16 mouse cellular contexts compared by ENCODE assay signal in the genomic region with DNA sequence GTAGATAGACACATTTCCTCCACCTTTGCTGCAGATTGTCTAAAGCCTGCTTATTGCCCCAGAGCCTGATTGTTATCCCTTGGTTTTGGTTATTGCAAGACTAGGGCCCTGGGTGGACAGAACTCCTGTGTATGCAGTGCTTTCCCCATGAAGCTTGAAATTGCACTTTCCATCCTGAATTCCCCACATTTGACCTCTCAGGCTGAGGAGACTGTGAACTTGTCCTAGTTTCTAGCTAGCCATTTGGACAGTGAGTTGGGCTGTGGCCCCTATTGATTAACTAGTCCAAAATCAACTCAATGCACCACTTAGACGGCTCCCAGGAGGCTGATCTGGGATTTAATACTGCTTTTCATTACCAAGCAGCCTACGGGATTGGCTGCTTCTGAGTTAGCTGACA.
"Had no signal": no experiment of that assay in that cellular context is flagged by ENCODE, and none has a peak within 500 bp of the region (broad histone marks: within the 10 kb centered on the region; RNA-seq: fewer than 3 reads in every experiment).

No protein-coding gene starts in this region.

- H3K9me3 ChIP-seq: limb, embryonic 13.5 days; midbrain, embryonic 10.5 days; neural tube, embryonic 13.5 days had no signal

- H3K4me2 ChIP-seq: limb, embryonic 13.5 days; lung, embryonic 14.5 days; neural tube, embryonic 13.5 days had no signal

- H3K4me3 ChIP-seq: limb, embryonic 13.5 days; midbrain, embryonic 10.5 days; neural tube, embryonic 13.5 days had no signal

- H3K27me3 ChIP-seq: neural tube, embryonic 13.5 days had no signal

- DNase-seq: kidney, adult 11 months; kidney, adult 9 months; kidney, postnatal 36 days; layer of hippocampus, adult 9-11 months; layer of hippocampus, postnatal 36 days; lung, postnatal 10 days; lung, postnatal 4 days; thymus, postnatal 4 days had no signal

- H3K27ac ChIP-seq: kidney, postnatal 0 days; limb, embryonic 13.5 days; liver, embryonic 14.5 days; midbrain, embryonic 10.5 days; neural tube, embryonic 13.5 days; stomach, postnatal 0 days had no signal

- H3K9ac ChIP-seq: limb, embryonic 13.5 days; liver, embryonic 14.5 days; lung, embryonic 14.5 days; neural tube, embryonic 13.5 days had no signal

- ATAC-seq: midbrain, embryonic 16.5 days had no signal
